Mouse (Mus musculus): ENCODE measurements around the gene Abcf1. TPM values are rescaled to one million over a fixed set of nuclear protein-coding genes. Genes with fewer than 3 reads are reported as not detected.

Abcf1 gene
- polyA plus RNA-seq, 1 experiment from 2014 or later = 104 TPM

DNA sequence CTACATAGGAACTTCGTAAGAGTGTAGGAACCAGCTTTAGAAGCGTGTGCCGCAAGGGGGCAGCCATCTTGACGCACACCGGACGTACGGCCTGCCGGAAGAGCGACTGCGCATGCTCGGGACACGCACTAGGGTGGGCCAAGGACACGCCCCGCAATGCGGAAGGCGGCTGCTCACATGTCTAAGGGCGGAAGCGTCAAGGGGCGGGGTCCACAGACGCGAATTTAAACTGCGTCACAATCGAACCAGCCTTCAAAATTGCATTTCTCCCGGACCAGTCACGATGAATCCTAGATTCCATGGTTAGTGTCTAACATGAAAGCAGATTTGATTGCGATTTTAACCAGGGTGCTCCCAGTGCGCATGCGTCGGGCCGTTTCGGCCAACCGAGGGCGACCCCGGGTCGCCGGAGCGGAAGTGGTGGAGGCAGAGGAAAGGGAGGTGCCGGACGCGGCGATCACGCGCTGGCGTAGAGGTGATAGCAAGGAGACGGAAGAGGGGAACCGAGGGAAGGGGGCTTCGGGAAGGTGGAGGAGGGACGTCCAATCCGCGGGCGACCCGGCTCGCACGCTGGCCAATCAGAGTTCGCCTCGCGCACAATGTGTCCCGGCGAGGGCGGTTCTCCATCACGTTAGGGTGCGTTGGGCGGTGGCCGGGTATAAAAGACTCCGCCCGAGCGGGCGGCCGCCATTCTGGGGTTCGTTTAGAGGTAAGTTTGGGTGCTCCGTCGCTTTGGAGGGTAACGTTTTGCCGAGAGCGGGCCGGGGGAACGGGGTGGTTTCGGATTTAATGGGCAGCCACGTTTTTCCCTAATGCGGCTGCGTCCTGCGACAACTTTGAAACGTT is 53.0 kb downstream of the Abcf1 start, which contains the start of the genes Mrps18b and Ppp1r10:
Mrps18b (minus strand) TSS at position 93 of the 846 bp plus-strand sequence.
Ppp1r10 (plus strand) TSS at position 138 of the 846 bp plus-strand sequence.
- peak within 1 kb of the TSS; percentile 98 for H3K27ac ChIP-seq
- peak; percentile 96 for ATAC-seq (ENCODE audit: low FRiP score, low read depth)

DNA sequence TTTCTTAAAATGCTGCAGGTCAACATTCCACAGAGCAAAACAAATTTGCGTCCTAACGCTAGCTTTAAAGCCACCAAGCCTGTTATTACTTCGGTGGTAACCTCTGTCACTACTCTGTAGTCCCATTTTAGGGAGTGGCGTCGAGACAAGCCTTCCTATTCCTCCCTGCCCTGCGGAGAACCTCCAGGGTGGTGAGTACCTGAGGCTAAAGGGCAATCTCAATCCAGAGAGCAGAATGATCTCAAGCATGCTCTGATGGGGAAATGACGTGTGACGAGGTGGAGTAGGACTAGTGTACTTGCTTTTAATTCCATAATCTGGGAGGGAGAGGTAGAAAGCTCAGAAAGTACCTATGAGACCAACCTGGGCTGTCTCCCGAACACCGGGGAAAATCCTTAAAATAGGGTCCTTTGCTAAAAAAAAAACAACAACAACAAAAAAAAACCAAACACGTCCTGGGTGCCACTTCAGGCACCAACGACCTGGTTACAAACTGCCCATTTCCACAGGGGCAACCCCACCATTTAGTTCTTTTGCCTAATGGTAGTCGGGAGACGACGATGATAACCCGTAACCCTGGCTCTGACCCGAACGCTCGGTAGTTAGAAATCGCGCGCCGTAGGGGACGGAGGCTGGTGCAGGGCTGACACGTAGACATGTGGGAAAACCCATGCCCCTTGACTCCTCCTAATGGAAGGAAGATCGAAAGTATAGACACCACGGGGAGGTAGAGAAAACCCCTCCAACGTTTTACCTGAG is 53.8 kb downstream of the Abcf1 start:
- no peak; the same call in 1 of the 2 replicates for ATAC-seq (ENCODE audit: low FRiP score, low read depth)
- 2% methylated on average over 28 of the region's 28 CpGs for WGBS
- peak overlapping the region; percentile 79 for H3K4me3 ChIP-seq
- H3K9ac ChIP-seq = peak overlapping the region; percentile 95
- H3K4me1 ChIP-seq = peaks cover 26% of the 10 kb centered on the region
- peaks cover 43% of the 10 kb centered on the region for H3K36me3 ChIP-seq
- no peaks in the 10 kb centered on the region for H3K9me3 ChIP-seq
- no peaks in the 10 kb centered on the region for H3K27me3 ChIP-seq
- peak overlapping the region; percentile 89 for H3K4me2 ChIP-seq (replicated peaks)
- H3K27ac ChIP-seq = peak overlapping the region; percentile 87

More for the DNA sequence above, 53.0 kb downstream of the Abcf1 start, which contains the start of the genes Mrps18b and Ppp1r10:
- Histone ChIP-seq H3K9me3 (no peaks in the 10 kb centered on the region), H3K4me1 (peaks cover 32% of the 10 kb centered on the region), H3K27me3 (no peaks in the 10 kb centered on the region), H3K4me3 (peak within 1 kb of the TSS; percentile 79), H3K9ac (peak within 1 kb of the TSS; percentile 95), H3K36me3 (peaks cover 35% of the 10 kb centered on the region), H3K4me2 (replicated peaks) (peak within 1 kb of the TSS; percentile 95)
- WGBS = under 1% methylated on average over 83 of the region's 83 CpGs

DNA sequence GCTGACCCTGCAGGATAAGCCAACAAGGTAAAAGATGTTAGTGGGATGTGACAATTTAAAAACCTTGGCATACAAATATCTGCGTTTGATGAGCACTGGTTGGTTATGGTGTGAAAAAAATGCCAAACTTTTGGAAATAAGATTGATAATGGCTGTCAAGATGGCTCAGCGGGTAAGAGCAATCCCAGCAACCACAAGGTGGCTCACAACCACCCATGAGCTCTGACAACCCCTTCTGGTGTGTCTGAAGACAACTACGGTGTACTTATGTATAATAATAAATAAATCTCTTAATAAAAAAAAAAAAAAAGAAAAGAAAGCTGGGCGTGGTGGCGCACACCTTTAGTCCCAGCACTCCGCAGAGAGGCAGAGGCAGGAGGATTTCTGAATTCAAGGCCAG is 54.6 kb downstream of the Abcf1 start:
- 86% methylated on average over 6 of the region's 6 CpGs for WGBS
- peak overlapping the region; percentile 89 for H3K4me2 ChIP-seq (replicated peaks)
- ATAC-seq (ENCODE audit: low FRiP score, low read depth) = no peak

DNA sequence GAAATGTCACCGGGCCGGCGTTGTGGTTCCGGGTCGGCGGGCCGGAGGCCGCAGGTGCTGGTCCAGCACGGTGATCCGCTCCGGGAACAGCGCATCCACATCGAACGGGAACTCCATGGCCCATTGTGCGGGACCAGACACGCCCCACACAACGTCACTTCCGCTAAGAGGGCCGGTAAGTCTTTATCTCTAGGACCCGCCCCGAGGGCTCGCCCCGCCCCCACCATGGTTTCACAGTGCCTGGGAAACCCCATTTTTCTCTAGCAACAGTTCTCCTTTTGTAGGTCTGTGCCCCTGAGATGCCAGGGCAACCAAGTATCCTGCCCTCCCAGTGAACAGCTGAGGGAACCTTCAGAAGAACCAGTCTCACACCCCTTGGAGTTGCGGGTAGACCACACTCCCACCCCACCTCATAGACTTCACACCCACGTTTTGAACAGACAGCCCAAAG is 59.6 kb downstream of the Abcf1 start, which contains the start of gene Atat1:
Atat1 (minus strand) TSS at position 157 of the 451 bp plus-strand sequence.
- peak within 1 kb of the TSS; percentile 70 for H3K27ac ChIP-seq
- peak within 1 kb of the TSS; percentile 95 for H3K4me2 ChIP-seq (replicated peaks)
- H3K4me1 ChIP-seq = peaks cover 19% of the 10 kb centered on the region
- peaks cover 75% of the 10 kb centered on the region for H3K36me3 ChIP-seq
- peak within 1 kb of the TSS; percentile 74 for H3K4me3 ChIP-seq
- H3K9ac ChIP-seq = peak within 1 kb of the TSS; percentile 83
- peak; percentile 90 for ATAC-seq (ENCODE audit: low FRiP score, low read depth)
- no peaks in the 10 kb centered on the region for H3K9me3 ChIP-seq
- no peaks in the 10 kb centered on the region for H3K27me3 ChIP-seq
- WGBS = 3% methylated on average over 25 of the region's 25 CpGs

More for the DNA sequence above, 54.6 kb downstream of the Abcf1 start:
- Histone ChIP-seq H3K9me3 (no peaks in the 10 kb centered on the region), H3K4me3 (peak overlapping the region; percentile 79), H3K9ac (0 out of 2 replicates have a peak overlapping the region, but pooled peaks have one; percentile 95), H3K27ac (no peak overlapping the region), H3K4me1 (peaks cover 19% of the 10 kb centered on the region), H3K27me3 (no peaks in the 10 kb centered on the region), H3K36me3 (peaks cover 38% of the 10 kb centered on the region)

DNA sequence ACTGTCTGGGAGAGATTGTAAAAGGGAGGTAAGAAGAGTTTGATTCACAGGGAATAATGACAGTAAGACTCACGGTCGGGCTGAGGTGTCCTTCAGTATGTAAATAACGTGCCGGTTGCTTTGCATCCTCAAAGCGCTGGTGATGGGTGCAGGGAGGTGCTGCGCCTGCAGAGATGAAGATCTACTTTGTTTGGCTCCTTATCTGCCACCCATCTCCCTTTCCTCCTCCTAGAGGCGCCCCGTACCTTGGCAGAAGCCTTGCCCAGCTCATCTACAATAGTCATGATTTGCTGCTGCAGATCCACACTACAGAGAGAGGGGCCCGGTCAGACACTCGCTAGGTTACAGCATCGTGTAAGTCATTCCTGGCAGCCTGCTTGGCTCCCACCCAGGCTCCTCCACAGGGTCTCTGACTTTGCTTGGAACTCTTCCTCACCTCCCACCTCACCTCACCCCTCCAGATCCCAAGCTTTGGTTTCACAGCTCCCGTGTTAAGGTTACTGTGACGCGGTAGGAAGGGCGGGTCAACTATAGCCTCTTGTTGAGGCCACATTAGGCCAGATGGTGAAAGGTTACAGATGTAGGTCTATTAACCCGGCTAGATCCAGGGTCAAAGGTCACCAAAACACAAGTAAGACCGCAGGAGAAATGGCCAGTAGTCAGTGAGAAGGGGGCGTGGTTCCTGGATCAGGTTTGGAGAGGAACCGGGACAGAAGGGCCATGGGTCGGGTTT is 60.2 kb downstream of the Abcf1 start:
- Histone ChIP-seq H3K4me1 (peaks cover 17% of the 10 kb centered on the region), H3K4me3 (peak overlapping the region; percentile 74), H3K27me3 (no peaks in the 10 kb centered on the region), H3K9ac (peak overlapping the region; percentile 83), H3K27ac (peak overlapping the region; percentile 70), H3K9me3 (no peaks in the 10 kb centered on the region), H3K4me2 (replicated peaks) (peak overlapping the region; percentile 95), H3K36me3 (peaks cover 78% of the 10 kb centered on the region)
- WGBS = 24% methylated on average over 20 of the region's 20 CpGs
- peak; percentile 37 for ATAC-seq (ENCODE audit: low FRiP score, low read depth)

DNA sequence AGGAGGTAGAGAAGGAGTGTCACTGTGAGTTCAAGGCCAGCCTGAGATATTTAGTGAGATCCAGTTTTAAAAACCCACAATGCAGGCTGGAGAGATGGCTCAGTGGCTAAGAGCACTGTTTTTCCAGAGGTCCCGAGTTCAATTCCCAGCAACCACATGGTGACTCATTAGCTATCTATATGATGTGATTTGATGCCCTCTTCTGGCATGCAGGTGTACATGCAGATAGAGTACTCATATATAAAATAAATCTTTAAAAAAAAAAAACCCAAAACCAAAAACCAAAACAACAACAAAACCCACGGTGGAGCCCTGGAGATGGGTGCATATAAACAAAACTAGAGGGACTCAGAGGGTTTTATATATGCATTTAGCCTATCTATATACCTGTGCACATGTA is 62.0 kb downstream of the Abcf1 start:
- Histone ChIP-seq H3K36me3 (peaks cover 74% of the 10 kb centered on the region), H3K27me3 (no peaks in the 10 kb centered on the region), H3K27ac (no peak overlapping the region), H3K4me1 (peaks cover 17% of the 10 kb centered on the region), H3K9me3 (no peaks in the 10 kb centered on the region), H3K9ac (no peak overlapping the region), H3K4me3 (no peak overlapping the region), H3K4me2 (replicated peaks) (no peak overlapping the region)
- ATAC-seq (ENCODE audit: low FRiP score, low read depth) = no peak
- 80% methylated on average over 2 of the region's 2 CpGs for WGBS

MicroRNAs encoded within 50 kb of the gene (microRNA counts, 519-probe panel; counts per million panel counts)
- microRNA mmu-miR-1894-3p (not detected), microRNA mmu-miR-1894-5p (not detected), microRNA mmu-miR-877 (1,070 counts per million, percentile 7 among the panel's probes with 10 or more counts)

Small RNA genes lying within 50 kb of the gene (microRNA-seq; reads per million reads assigned to microRNA genes)
- gene Mir1894 (not detected), gene Mir877 (38.1 reads per million, percentile 41 among the genes with 10 or more reads in this experiment)

Other genes with a start within 250 kb of the Abcf1 start
- 13.7 and 14.7 TPM in 2 replicates for gene Ier3, start 148.1 kb downstream of the Abcf1 start, polyA plus RNA-seq (2015; fragmentation: Nextera tagmentation; extraction: Ambion mirVana)
- gene Flot1, start 146.5 kb downstream of the Abcf1 start, polyA plus RNA-seq (2015; fragmentation: Nextera tagmentation; extraction: Ambion mirVana) = 50.2 and 57.5 TPM in 2 replicates
- 1,168 and 1,170 TPM in 2 replicates for gene Tubb5, start 131.5 kb downstream of the Abcf1 start, polyA plus RNA-seq (2015; fragmentation: Nextera tagmentation; extraction: Ambion mirVana)
- 13.5 and 15.5 TPM in 2 replicates for gene Mdc1, start 128.2 kb downstream of the Abcf1 start, polyA plus RNA-seq (2015; fragmentation: Nextera tagmentation; extraction: Ambion mirVana)
- gene Nrm, start 108.4 kb downstream of the Abcf1 start, polyA plus RNA-seq (2015; fragmentation: Nextera tagmentation; extraction: Ambion mirVana) = 54.9 and 55.1 TPM in 2 replicates
- gene Ppp1r18, start 104.2 kb downstream of the Abcf1 start, polyA plus RNA-seq (2015; fragmentation: Nextera tagmentation; extraction: Ambion mirVana) = 22.4 and 27.6 TPM in 2 replicates
- gene Dhx16, start 89.9 kb downstream of the Abcf1 start, polyA plus RNA-seq (2015; fragmentation: Nextera tagmentation; extraction: Ambion mirVana) = 41.8 and 42.5 TPM in 2 replicates
- 21.9 and 25.0 TPM in 2 replicates for gene 2310061I04Rik, start 72.3 kb downstream of the Abcf1 start, polyA plus RNA-seq (2015; fragmentation: Nextera tagmentation; extraction: Ambion mirVana)
- gene Atat1, start 59.7 kb downstream of the Abcf1 start, polyA plus RNA-seq (2015; fragmentation: Nextera tagmentation; extraction: Ambion mirVana) = 128 and 139 TPM in 2 replicates
- 67.1 and 67.5 TPM in 2 replicates for gene Mrps18b, start 53.4 kb downstream of the Abcf1 start, polyA plus RNA-seq (2015; fragmentation: Nextera tagmentation; extraction: Ambion mirVana)
- gene Ppp1r10, start 53.3 kb downstream of the Abcf1 start, polyA plus RNA-seq (2015; fragmentation: Nextera tagmentation; extraction: Ambion mirVana) = 42.4 and 43.7 TPM in 2 replicates
- gene Gnl1, start 10.1 kb upstream of the Abcf1 start, polyA plus RNA-seq (2015; fragmentation: Nextera tagmentation; extraction: Ambion mirVana) = 60.8 and 65.1 TPM in 2 replicates
- gene Prr3, start 10.5 kb upstream of the Abcf1 start, polyA plus RNA-seq (2015; fragmentation: Nextera tagmentation; extraction: Ambion mirVana) = 44.4 and 46.4 TPM in 2 replicates
- 3.4 and 4.1 TPM in 2 replicates for gene H2-T24, start 50.8 kb upstream of the Abcf1 start, polyA plus RNA-seq (2015; fragmentation: Nextera tagmentation; extraction: Ambion mirVana)
- gene H2-T23, start 63.1 kb upstream of the Abcf1 start, polyA plus RNA-seq (2015; fragmentation: Nextera tagmentation; extraction: Ambion mirVana) = 7.3 TPM in 2 replicates
- gene H2-T22, start 73.0 kb upstream of the Abcf1 start, polyA plus RNA-seq (2015; fragmentation: Nextera tagmentation; extraction: Ambion mirVana) = 18.8 and 21.1 TPM in 2 replicates
- not detected in 2 replicates for gene Gm6034, start 73.2 kb upstream of the Abcf1 start, polyA plus RNA-seq (2015; fragmentation: Nextera tagmentation; extraction: Ambion mirVana)
- gene Gm11127, start 88.6 kb upstream of the Abcf1 start, polyA plus RNA-seq (2015; fragmentation: Nextera tagmentation; extraction: Ambion mirVana) = not detected in 2 replicates
- gene Gm19684, start 151.9 kb upstream of the Abcf1 start, polyA plus RNA-seq (2015; fragmentation: Nextera tagmentation; extraction: Ambion mirVana) = not detected in 2 replicates
- gene Gm7030, start 159.7 kb upstream of the Abcf1 start, polyA plus RNA-seq (2015; fragmentation: Nextera tagmentation; extraction: Ambion mirVana) = not detected in 2 replicates
- not detected in 2 replicates for gene Gm8909, start 198.8 kb upstream of the Abcf1 start, polyA plus RNA-seq (2015; fragmentation: Nextera tagmentation; extraction: Ambion mirVana)
- 0.09 TPM in 1 of 2 replicates, not detected in the other for gene H2-T3, start 220.5 kb upstream of the Abcf1 start, polyA plus RNA-seq (2015; fragmentation: Nextera tagmentation; extraction: Ambion mirVana)

Measured in limb, embryonic 13.5 days (tissue).